8 mouse cellular contexts compared by ENCODE assay signal in genomic region chr7:80246148-80246721, GRCm38 (mm10). TPM values are rescaled to one million over a fixed set of nuclear protein-coding genes. Genes with fewer than 3 reads are reported as not detected.
DNase-seq lines count a peak whose midpoint lies in the region; ATAC-seq lines count a peak whose summit lies in the region.

TSS of gene Ttll13 (plus strand) at chr7:80246376.

- H3K27ac ChIP-seq in brown adipose tissue, adult 24 weeks (replicated peaks; ENCODE audit: low read depth, low read length): peak within 1 kb of the TSS; percentile 59
- H3K27ac ChIP-seq in heart, embryonic 14.5 days (replicated peaks in 1 of 2; ENCODE audit: control insufficient read depth in 1 of 2, insufficient read depth in 1 of 2, low read depth in 2 of 2, low read length in 2 of 2): peak within 1 kb of the TSS; percentile 81 to 87
- peak within 1 kb of the TSS; percentile 77 for H3K27ac ChIP-seq in liver, embryonic 13.5 days
- peak within 1 kb of the TSS; percentile 88 for H3K27ac ChIP-seq in stomach, embryonic 16.5 days (ENCODE audit: low read length)

- peak; percentile 97 for DNase-seq in CD4-positive, CD25-positive, alpha-beta regulatory T cell, adult 2 months (ENCODE audit: low read depth, low spot score)
- peak; percentile 56 for DNase-seq in fat pad, adult 2 months (ENCODE audit: extremely low read depth, low read depth, low spot score)
- peak; percentile 98 for DNase-seq in kidney, postnatal 14 days
- DNase-seq in liver, embryonic 13.5 days: peak; percentile 97
- DNase-seq in neural tube, embryonic 10.5 days (ENCODE audit: extremely low spot score, low spot score): peak; percentile 94

- H3K4me3 ChIP-seq in brown adipose tissue, adult 24 weeks (ENCODE audit: insufficient read depth, low read depth, low read length): peak within 1 kb of the TSS; percentile 73
- H3K4me3 ChIP-seq in heart, embryonic 14.5 days (ENCODE audit: control insufficient read depth in 1 of 2, insufficient read depth in 1 of 2, low read depth in 1 of 2, low read length in 2 of 2): peak within 1 kb of the TSS; percentile 61 to 76
- H3K4me3 ChIP-seq in liver, embryonic 13.5 days (replicated peaks): peak within 1 kb of the TSS; percentile 74
- H3K4me3 ChIP-seq in stomach, embryonic 16.5 days (replicated peaks; ENCODE audit: low read length): peak within 1 kb of the TSS; percentile 68

- ATAC-seq in heart, embryonic 14.5 days (ENCODE audit: insufficient number of reproducible peaks, insufficient read depth, low FRiP score, low read depth): peak; percentile 98
- ATAC-seq in liver, embryonic 13.5 days (ENCODE audit: low read depth): peak; percentile 94
- peak; percentile 99 for ATAC-seq in stomach, embryonic 16.5 days (ENCODE audit: insufficient read depth, low FRiP score)

- H3K36me3 ChIP-seq in heart, embryonic 14.5 days (ENCODE audit: control insufficient read depth, insufficient read depth, low read length): no peaks in the 10 kb centered on the region
- H3K36me3 ChIP-seq in liver, embryonic 13.5 days: no peaks in the 10 kb centered on the region
- H3K36me3 ChIP-seq in stomach, embryonic 16.5 days (ENCODE audit: control insufficient read depth, insufficient read depth, low read length): no peaks in the 10 kb centered on the region

- H3K27me3 ChIP-seq in heart, embryonic 14.5 days (ENCODE audit: control insufficient read depth, insufficient read depth, low read length): no peaks in the 10 kb centered on the region
- peaks cover 3% of the 10 kb centered on the region; the same call in 1 of the 2 replicates for H3K27me3 ChIP-seq in liver, embryonic 13.5 days
- no peaks in the 10 kb centered on the region for H3K27me3 ChIP-seq in stomach, embryonic 16.5 days (ENCODE audit: control insufficient read depth, insufficient read depth, low read length)

- no peaks in the 10 kb centered on the region for H3K9me3 ChIP-seq in heart, embryonic 14.5 days (ENCODE audit: control insufficient read depth, low read length)
- no peaks in the 10 kb centered on the region for H3K9me3 ChIP-seq in liver, embryonic 13.5 days (replicated peaks)
- no peaks in the 10 kb centered on the region for H3K9me3 ChIP-seq in stomach, embryonic 16.5 days (replicated peaks; ENCODE audit: control insufficient read depth, low read length)

- H3K4me2 ChIP-seq in heart, embryonic 14.5 days (ENCODE audit: low read length): peak within 1 kb of the TSS; percentile 76
- peak within 1 kb of the TSS; percentile 80 for H3K4me2 ChIP-seq in liver, embryonic 13.5 days
- peak within 1 kb of the TSS; percentile 70 for H3K4me2 ChIP-seq in stomach, embryonic 16.5 days (ENCODE audit: low read depth, low read length)

- peak within 1 kb of the TSS; percentile 79 for H3K9ac ChIP-seq in heart, embryonic 14.5 days (ENCODE audit: low read length)
- H3K9ac ChIP-seq in liver, embryonic 13.5 days: peak within 1 kb of the TSS; percentile 82
- H3K9ac ChIP-seq in stomach, embryonic 16.5 days (ENCODE audit: low read length): peak within 1 kb of the TSS; percentile 86

- H3K4me1 ChIP-seq in brown adipose tissue, adult 24 weeks (ENCODE audit: control insufficient read depth, insufficient read depth, insufficient read length, low read length): no peaks in the 10 kb centered on the region
- H3K4me1 ChIP-seq in heart, embryonic 14.5 days (ENCODE audit: control insufficient read depth in 2 of 2, insufficient read depth in 2 of 2, low read length in 2 of 2): no peaks in the 10 kb centered on the region; a peak in 1 of 4 replicates
- peaks cover 15% of the 10 kb centered on the region for H3K4me1 ChIP-seq in liver, embryonic 13.5 days (replicated peaks)
- no peaks in the 10 kb centered on the region; the same call in 1 of the 2 replicates for H3K4me1 ChIP-seq in stomach, embryonic 16.5 days (ENCODE audit: control insufficient read depth, insufficient read depth, low read length)

- under 1% methylated on average over 48 of the region's 48 CpGs for WGBS in heart, embryonic 14.5 days
- under 1% methylated on average over 48 of the region's 48 CpGs for WGBS in liver, embryonic 13.5 days (ENCODE audit: insufficient replicate concordance)
- WGBS in stomach, embryonic 16.5 days: under 1% methylated on average over 48 of the region's 48 CpGs

RNA-seq across cellular contexts. Expression of gene Ttll13, which starts in this region (rescaled TPM):
- not detected in 2 replicates for polyA plus RNA-seq in brown adipose tissue, adult 24 weeks (2012; ENCODE audit: insufficient read depth, insufficient read length, missing spikeins)
- polyA plus RNA-seq in heart, embryonic 14.5 days (2014; fragmentation: Nextera tagmentation; extraction: Ambion mirVana): 0.62 and 1.6 TPM in 2 replicates
- polyA plus RNA-seq in liver, embryonic 13.5 days (2015; fragmentation: Nextera tagmentation; extraction: Ambion mirVana): 0.23 and 0.72 TPM in 2 replicates
- 0.56 and 1.1 TPM in 2 replicates for polyA plus RNA-seq in stomach, embryonic 16.5 days (2015; fragmentation: Nextera tagmentation; extraction: Ambion mirVana)

Comparison
In these comparisons a context has a peak if more than half of its experiments do, and no peak if none do; other contexts are left out.
1. Peak in every context shown above with its lines: DNase-seq, ATAC-seq, H3K4me3 ChIP-seq and H3K27ac ChIP-seq.
2. Peak in DNase-seq, ATAC-seq, H3K4me3 ChIP-seq, H3K27ac ChIP-seq, H3K9ac ChIP-seq and H3K4me2 ChIP-seq in liver, embryonic 13.5 days; RNA of the gene not detected or under 1 TPM.